Mouse (Mus musculus): ENCODE measurements around the gene Foxp1.

The Foxp1 gene

GRCm38 (mm10) chr6:98930652-98931300, 591.7 kb downstream of the Foxp1 start:
- DNase-seq: no peak

DNA sequence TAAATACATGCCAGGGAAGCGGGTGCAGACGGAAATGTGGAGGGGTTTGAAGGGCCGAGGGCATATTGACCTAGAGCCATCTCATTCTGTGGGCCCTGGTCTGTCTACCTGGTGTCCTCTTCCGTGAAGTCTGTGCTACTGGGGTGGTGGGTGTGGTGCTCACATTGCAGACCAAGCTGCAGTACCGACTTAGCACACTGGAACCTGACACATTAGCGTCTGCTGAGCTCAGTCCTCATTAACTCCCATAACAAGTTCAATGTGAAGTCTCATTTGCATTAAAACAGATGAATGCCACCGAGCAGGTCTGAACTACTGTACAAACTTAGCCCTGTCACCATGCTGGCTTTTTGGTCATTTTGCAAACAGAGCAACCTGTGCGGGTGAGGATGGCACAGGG, 594.2 kb downstream of the Foxp1 start:
- DNase-seq: no peak

- DNase-seq: no peak
Observed at GRCm38 (mm10) chr6:98901259-98901658, 621.3 kb downstream of the Foxp1 start.

- DNase-seq: no peak
Observed at GRCm38 (mm10) chr6:98878208-98878607, 644.3 kb downstream of the Foxp1 start.

DNA sequence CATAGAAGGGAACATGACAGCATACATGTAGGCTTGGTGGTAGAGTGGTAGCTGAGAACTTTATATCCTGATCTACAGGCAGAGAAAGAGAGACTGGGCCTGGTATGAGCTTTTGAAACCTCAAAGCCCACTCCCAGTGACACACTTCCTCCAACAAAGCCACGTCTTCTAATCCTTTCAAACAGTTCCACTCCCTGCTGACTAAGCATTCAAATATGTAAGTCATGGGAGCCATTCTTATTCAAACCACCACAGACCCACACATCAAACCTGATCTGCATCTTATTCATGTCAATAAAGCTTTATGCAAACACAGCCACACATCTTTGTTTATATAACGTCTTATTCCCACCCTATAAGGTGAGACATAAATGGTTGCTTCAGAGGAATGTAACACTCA, 646.1 kb downstream of the Foxp1 start:
- no peak for DNase-seq

All from kidney, adult 8-10 months (tissue).